Comparison of ENCODE assay signal across 9 mouse cellular contexts in genomic region chr8:113847606-113848080, GRCm38 (mm10). TPM values are rescaled to one million over a fixed set of nuclear protein-coding genes. Genes with fewer than 3 reads are reported as not detected.
DNase-seq lines count a peak whose midpoint lies in the region; ATAC-seq and TF ChIP-seq lines count a peak whose summit lies in the region.
"Had no signal": no experiment of that assay in that cellular context is flagged by ENCODE, and none has a peak within 500 bp of the region (broad histone marks: within the 10 kb centered on the region; RNA-seq: fewer than 3 reads in every experiment).

No protein-coding gene starts in this region.

- peaks cover 8% of the 10 kb centered on the region for H3K9me3 ChIP-seq in embryonic facial prominence, embryonic 14.5 days (ENCODE audit: control insufficient read depth, low read length)
- no peaks in the 10 kb centered on the region for H3K9me3 ChIP-seq in hindbrain, postnatal 0 days (ENCODE audit: low read length)
- H3K9me3 ChIP-seq in neural tube, embryonic 15.5 days (replicated peaks), result no peaks in the 10 kb centered on the region

- H3K36me3 ChIP-seq in embryonic facial prominence, embryonic 14.5 days (ENCODE audit: control insufficient read depth, insufficient read depth, low read length), result no peaks in the 10 kb centered on the region
- H3K36me3 ChIP-seq in hindbrain, postnatal 0 days (ENCODE audit: insufficient read depth, low read length), result no peaks in the 10 kb centered on the region
- no peaks in the 10 kb centered on the region for H3K36me3 ChIP-seq in neural tube, embryonic 15.5 days

- peaks cover 52% of the 10 kb centered on the region for H3K27me3 ChIP-seq in embryonic facial prominence, embryonic 14.5 days (replicated peaks; ENCODE audit: control insufficient read depth, insufficient read depth, low read length)
- 0 out of 2 replicates have a peak, but pooled peaks cover 3% of the 10 kb centered on the region for H3K27me3 ChIP-seq in hindbrain, postnatal 0 days (ENCODE audit: insufficient read depth, low read length)
- H3K27me3 ChIP-seq in neural tube, embryonic 15.5 days (replicated peaks), result peaks cover 27% of the 10 kb centered on the region

- TF ChIP-seq CTCF in left cerebral cortex, adult 2 months (IDR thresholded peaks at IDR 0.05), result no peak
- TF ChIP-seq CTCF in hindbrain, postnatal 0 days (IDR thresholded peaks at IDR 0.05; ENCODE audit: low read depth), result no peak

- peak overlapping the region; percentile 60; the same call in 1 of the 2 replicates for H3K9ac ChIP-seq in embryonic facial prominence, embryonic 14.5 days (ENCODE audit: low read depth, low read length)
- H3K9ac ChIP-seq in hindbrain, postnatal 0 days (replicated peaks; ENCODE audit: low read length), result peak overlapping the region; percentile 70
- H3K9ac ChIP-seq in neural tube, embryonic 15.5 days (replicated peaks), result peak overlapping the region; percentile 75

- H3K4me3 ChIP-seq in left cerebral cortex, adult 2 months, result peak overlapping the region; percentile 59
- peak overlapping the region; percentile 53 for H3K4me3 ChIP-seq in embryonic facial prominence, embryonic 14.5 days (ENCODE audit: low read depth, low read length)
- peak overlapping the region; percentile 59 for H3K4me3 ChIP-seq in hindbrain, postnatal 0 days (ENCODE audit: low read length)
- peak overlapping the region; percentile 64 for H3K4me3 ChIP-seq in neural tube, embryonic 15.5 days (replicated peaks)

- intact Hi-C loops in left cerebral cortex, adult 2 months (cut with DNase I), result no loop called here
- intact Hi-C loops in left cerebral cortex, postnatal 25 days (cut with DNase I), result no loop called here
- intact Hi-C loops in left cerebral cortex, postnatal 4 days (cut with DNase I), result loop anchor here (10.0 kb wide), 2 partner anchors 137 to 183 kb away; no protein-coding TSS in a partner anchor

- ATAC-seq in embryonic facial prominence, embryonic 14.5 days (ENCODE audit: low read depth), result no peak
- no peak for ATAC-seq in hindbrain, postnatal 0 days
- ATAC-seq in neural tube, embryonic 15.5 days (ENCODE audit: low FRiP score), result 0 out of 2 replicates have a peak, but pooled peaks have one; percentile 43

- 18% methylated on average over 12 of the region's 12 CpGs for WGBS in embryonic facial prominence, embryonic 14.5 days
- WGBS in hindbrain, postnatal 0 days, result 24% methylated on average over 12 of the region's 12 CpGs
- WGBS in neural tube, embryonic 15.5 days, result 19% methylated on average over 12 of the region's 12 CpGs

- H3K4me1 ChIP-seq in embryonic facial prominence, embryonic 14.5 days (ENCODE audit: control insufficient read depth, insufficient read depth, low read length), result no peaks in the 10 kb centered on the region
- H3K4me1 ChIP-seq in hindbrain, postnatal 0 days (ENCODE audit: insufficient read depth, low read length), result peaks cover 7% of the 10 kb centered on the region; the same call in 1 of the 2 replicates
- H3K4me1 ChIP-seq in neural tube, embryonic 15.5 days, result peaks cover 23% of the 10 kb centered on the region

- no peak for DNase-seq in left cerebral cortex, adult 2 months (ENCODE audit: extremely low spot score in 1 of 2, low spot score in 2 of 2)
- DNase-seq in left cerebral cortex, postnatal 25 days (ENCODE audit: low spot score in 2 of 2), result no peak
- no peak for DNase-seq in embryonic facial prominence, embryonic 14.5 days (ENCODE audit: low spot score)
- peak; percentile 13 for DNase-seq in hindbrain, postnatal 0 days (ENCODE audit: low spot score)
- DNase-seq in left cerebral cortex, postnatal 4 days, result no peak
- no peak for DNase-seq in embryo, embryonic 10.5 days (ENCODE audit: low spot score)
- DNase-seq in right cerebral cortex, postnatal 36 days (ENCODE audit: low spot score in 2 of 2), result no peak
- DNase-seq: lung, adult 18-20 months had no signal

- H3K27ac ChIP-seq in left cerebral cortex, adult 2 months, result no peak overlapping the region
- no peak overlapping the region for H3K27ac ChIP-seq in embryonic facial prominence, embryonic 14.5 days (replicated peaks; ENCODE audit: low read depth, low read length)
- peak overlapping the region; percentile 77; the same call in 1 of the 2 replicates for H3K27ac ChIP-seq in hindbrain, postnatal 0 days
- H3K27ac ChIP-seq in neural tube, embryonic 15.5 days (replicated peaks), result peak overlapping the region; percentile 85

- H3K4me2 ChIP-seq in embryonic facial prominence, embryonic 14.5 days (ENCODE audit: low read depth, low read length), result peak overlapping the region; percentile 95
- peak overlapping the region; percentile 98 for H3K4me2 ChIP-seq in hindbrain, postnatal 0 days (ENCODE audit: low read depth, low read length)
- peak overlapping the region; percentile 98 for H3K4me2 ChIP-seq in neural tube, embryonic 15.5 days

RNA-seq across cellular contexts. Expression of gene Adamts18, which starts 0.9 kb away (rescaled TPM):
- total RNA-seq in left cerebral cortex, adult 2 months (2021), result 1 to 10 TPM; 1.9 to 2.6 TPM
- total RNA-seq in left cerebral cortex, postnatal 25 days (2021), result 1 to 10 TPM; 2.6 to 3.1 TPM
- polyA plus RNA-seq in embryonic facial prominence, embryonic 14.5 days (2014; fragmentation: Nextera tagmentation; extraction: Ambion mirVana), result 4.5 and 4.6 TPM in 2 replicates
- total RNA-seq in hindbrain, postnatal 0 days (2014; rRNA removed), result 4.6 and 6.2 TPM in 2 replicates
- polyA plus RNA-seq in hindbrain, postnatal 0 days (2015; fragmentation: Nextera tagmentation; extraction: Ambion mirVana), result 4.0 and 5.0 TPM in 2 replicates
- polyA plus RNA-seq in neural tube, embryonic 15.5 days (2015; fragmentation: Nextera tagmentation; extraction: Ambion mirVana), result 2.5 and 2.9 TPM in 2 replicates
- total RNA-seq in left cerebral cortex, postnatal 4 days (2021), result 10 to 100 TPM; 11.8 to 12.8 TPM

Comparison
In these comparisons a context has a peak if more than half of its experiments do, and no peak if none do; other contexts are left out.
1. H3K27ac ChIP-seq: peak in hindbrain, postnatal 0 days (single experiment) and neural tube, embryonic 15.5 days (single experiment); none in left cerebral cortex, adult 2 months (single experiment) and embryonic facial prominence, embryonic 14.5 days (single experiment).
2. Peak in every context shown above with its lines, with median percentiles within 50 percentile points of each other: H3K4me3 ChIP-seq, H3K4me2 ChIP-seq and H3K9ac ChIP-seq.